Mouse (Mus musculus) intestine, postnatal 0 days (tissue): ENCODE measurements around the gene Syde1. TPM values are rescaled to one million over a fixed set of nuclear protein-coding genes. Genes with fewer than 3 reads are reported as not detected.

Experiments used
- ATAC-seq: fragments of 200-750 bp; cut with Nextera tagmentation; 2 replicates; pipeline ENCODE4 v1.8.0; 2017; ENCODE audit warnings: mild to moderate bottlenecking, moderate TSS enrichment, moderate library complexity
- H3K27ac ChIP-seq: fragments of 300-500 bp; sonication (generic); 2 replicates; pipeline ENCODE4 v1.5.1; 2014; ENCODE audit warnings: mild to moderate bottlenecking, low read depth, low read length, moderate library complexity
- H3K27me3 ChIP-seq: fragments of 300-500 bp; sonication (generic); replicated peaks from 2 replicates; pipeline ENCODE4 v1.6.1; 2014; ENCODE audit warnings: low read length, mixed read lengths; ENCODE audit not compliant: control insufficient read depth, insufficient read depth
- H3K36me3 ChIP-seq: fragments of 300-500 bp; sonication (generic); 2 replicates; pipeline ENCODE4 v1.6.1; 2014; ENCODE audit warnings: mild to moderate bottlenecking, moderate library complexity; ENCODE audit not compliant: control insufficient read depth, insufficient read depth
- H3K4me1 ChIP-seq: fragments of 300-500 bp; sonication (generic); replicated peaks from 2 replicates; pipeline ENCODE4 v1.6.1; 2014; ENCODE audit warnings: antibody characterized with exemption, low read length, mixed read lengths; ENCODE audit not compliant: control insufficient read depth, insufficient read depth
- H3K4me2 ChIP-seq: fragments of 300-500 bp; sonication (generic); replicated peaks from 2 replicates; pipeline ENCODE4 v1.6.1; 2014; ENCODE audit warnings: low read depth, mild to moderate bottlenecking, moderate library complexity
- H3K4me3 ChIP-seq: fragments of 300-500 bp; sonication (generic); 2 replicates; pipeline ENCODE4 v1.5.1; 2014; ENCODE audit warnings: low read depth, low read length
- H3K9ac ChIP-seq: fragments of 300-500 bp; sonication (generic); 2 replicates; pipeline ENCODE4 v1.6.1; 2014; ENCODE audit warnings: mild to moderate bottlenecking, low read depth, low read length
- H3K9me3 ChIP-seq: fragments of 300-500 bp; sonication (generic); 2 replicates; pipeline ENCODE4 v1.6.1; 2016; ENCODE audit warnings: mixed run types; ENCODE audit not compliant: control insufficient read depth
- CTCF ChIP-seq: sonication (generic); IDR thresholded peaks from 2 replicates; pipeline ENCODE4 v1.5.1; 2016; ENCODE audit warnings: low read depth, mild to moderate bottlenecking, control low read depth, antibody characterized with exemption, moderate library complexity
- WGBS: fragments of 180-500 bp; shearing (Covaris S2); extraction: QIAGEN DNeasy Blood & Tissue Kit; methylation state at CpG from one replicate; pipeline ENCODE4 v1.1.7; 2014; 5-methylcytosine and 5-hydroxymethylcytosine counted together
- polyA plus RNA-seq: library from polyadenylated mRNA; unstranded; fragments of >200 nt; fragmentation: Nextera tagmentation; extraction: Ambion mirVana; gene quantifications from 2 replicates; pipeline ENCODE4 v1.2.1, GENCODE M21; 2015

The Syde1 gene
- polyA plus RNA-seq, 1 experiment from 2014 or later = 6.2 TPM

- H3K9me3 ChIP-seq = no peaks in the 10 kb centered on the region
- no peak overlapping the region for H3K27ac ChIP-seq
- no peak overlapping the region for H3K4me2 ChIP-seq
- H3K36me3 ChIP-seq = peaks cover 93% of the 10 kb centered on the region
- no peak overlapping the region for H3K9ac ChIP-seq
- no peak for TF ChIP-seq CTCF
- no peak for ATAC-seq
- WGBS = 95% methylated on average over 7 of the region's 7 CpGs
- H3K4me1 ChIP-seq = no peaks in the 10 kb centered on the region
- H3K27me3 ChIP-seq = no peaks in the 10 kb centered on the region
- no peak overlapping the region for H3K4me3 ChIP-seq
Measured at GRCm38 (mm10) chr10:78581121-78581520, 10.6 kb downstream of the Syde1 start.

GRCm38 (mm10) chr10:78578204-78578603 lies 13.6 kb downstream of the Syde1 start:
- Histone ChIP-seq H3K36me3 (peaks cover 66% of the 10 kb centered on the region), H3K4me1 (no peaks in the 10 kb centered on the region), H3K27ac (no peak overlapping the region), H3K4me2 (no peak overlapping the region), H3K27me3 (no peaks in the 10 kb centered on the region), H3K9ac (no peak overlapping the region), H3K9me3 (no peaks in the 10 kb centered on the region), H3K4me3 (no peak overlapping the region)
- no peak for TF ChIP-seq CTCF
- ATAC-seq = no peak
- 84% methylated on average over 3 of the region's 3 CpGs for WGBS

- no peaks in the 10 kb centered on the region for H3K9me3 ChIP-seq
- H3K9ac ChIP-seq = no peak overlapping the region
- H3K27ac ChIP-seq = no peak overlapping the region
- WGBS = 91% methylated on average over 16 of the region's 16 CpGs
- H3K4me2 ChIP-seq = no peak overlapping the region
- H3K4me1 ChIP-seq = no peaks in the 10 kb centered on the region
- no peak for ATAC-seq
- H3K4me3 ChIP-seq = no peak overlapping the region
- no peak for TF ChIP-seq CTCF
- H3K27me3 ChIP-seq = no peaks in the 10 kb centered on the region
- peaks cover 51% of the 10 kb centered on the region for H3K36me3 ChIP-seq
Measured at GRCm38 (mm10) chr10:78576435-78577184, 15.2 kb downstream of the Syde1 start.

GRCm38 (mm10) chr10:78575690-78576089 lies 16.1 kb downstream of the Syde1 start:
- no peak for ATAC-seq
- 42% methylated on average over 2 of the region's 2 CpGs for WGBS
- TF ChIP-seq CTCF = no peak
- Histone ChIP-seq H3K4me2 (peak overlapping the region; percentile 86), H3K27me3 (no peaks in the 10 kb centered on the region), H3K4me1 (no peaks in the 10 kb centered on the region), H3K36me3 (peaks cover 42% of the 10 kb centered on the region), H3K9ac (peak overlapping the region; percentile 85; the same call in 1 of the 2 replicates), H3K9me3 (no peaks in the 10 kb centered on the region), H3K27ac (peak overlapping the region; percentile 97), H3K4me3 (peak overlapping the region; percentile 65)

GRCm38 (mm10) chr10:78575105-78575632 lies 16.6 kb downstream of the Syde1 start:
- ATAC-seq = peak; percentile 67
- WGBS = 6% methylated on average over 13 of the region's 13 CpGs
- peak overlapping the region; percentile 65 for H3K4me3 ChIP-seq

GRCm38 (mm10) chr10:78574250-78575104 lies 17.3 kb downstream of the Syde1 start, which contains the start of gene Ilvbl:
Ilvbl (plus strand) TSS chr10:78574346.
- Histone ChIP-seq H3K4me3 (peak within 1 kb of the TSS; percentile 65), H3K36me3 (peaks cover 31% of the 10 kb centered on the region), H3K27me3 (no peaks in the 10 kb centered on the region), H3K4me2 (peak within 1 kb of the TSS; percentile 86), H3K27ac (peak within 1 kb of the TSS; percentile 97), H3K9ac (peak within 1 kb of the TSS; percentile 85), H3K9me3 (no peaks in the 10 kb centered on the region), H3K4me1 (no peaks in the 10 kb centered on the region)
- peak; percentile 52 for TF ChIP-seq CTCF
- peak; percentile 91 for ATAC-seq
- under 1% methylated on average over 51 of the region's 51 CpGs for WGBS

More at GRCm38 (mm10) chr10:78575105-78575632, 16.6 kb downstream of the Syde1 start:
- Histone ChIP-seq H3K27ac (peak overlapping the region; percentile 97), H3K27me3 (no peaks in the 10 kb centered on the region), H3K9me3 (no peaks in the 10 kb centered on the region), H3K9ac (peak overlapping the region; percentile 85), H3K4me2 (peak overlapping the region; percentile 86), H3K36me3 (peaks cover 38% of the 10 kb centered on the region), H3K4me1 (no peaks in the 10 kb centered on the region)
- TF ChIP-seq CTCF = no peak
